Mouse (Mus musculus): Measurements from ENCODE around the gene Gmcl1.

GRCm38 (mm10) chr6:86665560-86666307, 67.4 kb downstream of the Gmcl1 start:
- TF ChIP-seq POLR2A (IDR thresholded peaks at IDR 0.05; ENCODE audit: control insufficient read depth in 1 of 2, insufficient read depth in 1 of 2, low read depth in 1 of 2, low read length in 2 of 2, poor library complexity in 1 of 2) (peak; percentile 14 to 64; a peak in 2 of 4 replicates), CTCF (IDR thresholded peaks at IDR 0.05 in 2 of 3, conservative IDR thresholded peaks at IDR 0.05 in 1 of 3; ENCODE audit: control insufficient read depth in 1 of 3, insufficient read depth in 1 of 3, low read depth in 2 of 3, low read length in 3 of 3, poor library complexity in 1 of 3, severe bottlenecking in 1 of 3) (no peak), POLR2AphosphoS2 (IDR thresholded peaks at IDR 0.05; ENCODE audit: low read length) (peak; percentile 26; the same call in 1 of the 2 replicates), ZNF384 (IDR thresholded peaks at IDR 0.05; ENCODE audit: low read depth, low read length) (0 out of 2 replicates have a peak, but pooled peaks have one; percentile 29)

All from MEL (cell line).